ENCODE assay signal across 8 mouse cellular contexts in the genomic region with DNA sequence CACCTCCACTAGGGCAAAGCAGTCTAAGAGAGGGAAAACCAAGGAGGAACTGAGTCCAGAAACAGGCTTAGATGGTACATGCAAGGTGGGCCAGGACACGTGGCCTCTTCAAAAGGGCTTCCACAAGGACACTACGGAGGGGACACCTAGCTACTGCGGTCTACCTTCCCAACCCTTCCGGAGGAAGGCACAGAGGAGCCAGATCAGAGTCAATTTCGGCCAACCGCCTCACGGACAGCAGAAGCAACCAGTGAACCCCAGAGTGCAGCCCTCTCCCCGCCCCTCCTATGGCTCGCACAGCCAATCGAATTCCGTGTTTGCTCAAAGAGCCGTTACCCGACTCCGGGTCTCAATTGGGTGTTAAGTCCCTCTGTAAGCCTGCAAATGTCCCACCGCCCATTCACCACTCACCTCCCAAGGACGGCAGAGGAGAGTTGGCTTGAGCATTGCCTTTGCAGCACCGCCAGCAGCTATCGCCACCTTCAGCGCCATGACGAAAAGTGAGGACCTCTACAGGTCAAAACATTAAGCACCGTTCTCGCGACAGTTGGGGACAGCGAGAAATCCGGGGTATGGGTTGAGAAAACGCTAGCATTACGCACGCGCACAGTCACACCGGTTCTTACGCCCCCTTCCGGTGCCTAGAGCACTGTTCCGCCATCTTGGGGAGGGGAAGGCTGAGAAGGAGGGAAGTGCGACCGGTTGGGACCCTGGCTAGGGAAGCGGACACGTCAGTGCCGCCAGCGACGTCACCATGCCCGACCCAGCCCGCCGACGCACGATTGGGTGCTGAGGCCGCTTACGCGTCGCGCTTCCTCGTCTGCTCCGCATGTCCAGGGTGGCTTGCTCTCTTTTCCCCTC. TPM values are rescaled to one million over a fixed set of nuclear protein-coding genes. Genes with fewer than 3 reads are reported as not detected.
DNase-seq lines count a peak whose midpoint lies in the region; ATAC-seq and TF ChIP-seq lines count a peak whose summit lies in the region.

Gene Idh3g (minus strand): TSS at position 534 of the 861 bp plus-strand sequence.
Gene Ssr4 (plus strand): TSS at position 665 of the 861 bp plus-strand sequence.

- 0 out of 2 replicates have a peak, but pooled peaks cover 3% of the 10 kb centered on the region for H3K9me3 ChIP-seq in forebrain, embryonic 10.5 days
- no peaks in the 10 kb centered on the region for H3K9me3 ChIP-seq in heart, embryonic 15.5 days (replicated peaks)
- H3K9me3 ChIP-seq in liver, embryonic 14.5 days (ENCODE audit: control insufficient read depth, low read length) = no peaks in the 10 kb centered on the region
- H3K9me3 ChIP-seq in neural tube, embryonic 11.5 days (ENCODE audit: control insufficient read depth, low read length) = no peaks in the 10 kb centered on the region
- no peaks in the 10 kb centered on the region for H3K9me3 ChIP-seq in stomach, postnatal 0 days (ENCODE audit: control insufficient read depth, low read length)

- H3K4me3 ChIP-seq in forebrain, embryonic 10.5 days = peak within 1 kb of the TSS; percentile 67
- peak within 1 kb of the TSS; percentile 74 for H3K4me3 ChIP-seq in heart, embryonic 15.5 days
- peak within 1 kb of the TSS; percentile 77 to 97 for H3K4me3 ChIP-seq in liver, embryonic 14.5 days (ENCODE audit: insufficient read depth in 1 of 2, low read depth in 2 of 2, low read length in 2 of 2)
- peak within 1 kb of the TSS; percentile 52 for H3K4me3 ChIP-seq in neural tube, embryonic 11.5 days (ENCODE audit: low read depth, low read length)
- peak within 1 kb of the TSS; percentile 56 for H3K4me3 ChIP-seq in stomach, postnatal 0 days (ENCODE audit: low read depth, low read length)

- H3K4me1 ChIP-seq in forebrain, embryonic 10.5 days = peaks cover 21% of the 10 kb centered on the region
- H3K4me1 ChIP-seq in heart, embryonic 15.5 days (replicated peaks) = peaks cover 13% of the 10 kb centered on the region
- H3K4me1 ChIP-seq in liver, embryonic 14.5 days (replicated peaks; ENCODE audit: control insufficient read depth in 2 of 2, insufficient read depth in 2 of 2, low read length in 1 of 2) = peaks cover 0 to 17% of the 10 kb centered on the region in 2 experiments; a peak in 3 of 4 replicates
- H3K4me1 ChIP-seq in neural tube, embryonic 11.5 days (ENCODE audit: control insufficient read depth, insufficient read depth, low read length) = peaks cover 9% of the 10 kb centered on the region; the same call in 1 of the 2 replicates
- H3K4me1 ChIP-seq in stomach, postnatal 0 days (replicated peaks; ENCODE audit: control insufficient read depth, insufficient read depth) = no peaks in the 10 kb centered on the region

- H3K36me3 ChIP-seq in forebrain, embryonic 10.5 days (replicated peaks) = peaks cover 44% of the 10 kb centered on the region
- peaks cover 17% of the 10 kb centered on the region for H3K36me3 ChIP-seq in heart, embryonic 15.5 days
- no peaks in the 10 kb centered on the region for H3K36me3 ChIP-seq in liver, embryonic 14.5 days (replicated peaks; ENCODE audit: control insufficient read depth, insufficient read depth, low read depth)
- H3K36me3 ChIP-seq in neural tube, embryonic 11.5 days (ENCODE audit: control insufficient read depth, insufficient read depth, low read length) = no peaks in the 10 kb centered on the region; the same call in 1 of the 2 replicates
- H3K36me3 ChIP-seq in stomach, postnatal 0 days (ENCODE audit: control insufficient read depth, insufficient read depth, low read length) = no peaks in the 10 kb centered on the region

- TF ChIP-seq EP300 in liver, embryonic 14.5 days (IDR thresholded peaks at IDR 0.05; ENCODE audit: low read depth) = peak; percentile 61; the same call in 1 of the 2 replicates
- TF ChIP-seq EP300 in stomach, postnatal 0 days (optimal IDR thresholded peaks at IDR 0.05) = peak; percentile 96

- peak within 1 kb of the TSS; percentile 78 for H3K9ac ChIP-seq in heart, embryonic 15.5 days
- peak within 1 kb of the TSS; percentile 85 for H3K9ac ChIP-seq in liver, embryonic 14.5 days (replicated peaks)
- H3K9ac ChIP-seq in neural tube, embryonic 11.5 days (ENCODE audit: low read length) = peak within 1 kb of the TSS; percentile 69
- peak within 1 kb of the TSS; percentile 77 for H3K9ac ChIP-seq in stomach, postnatal 0 days (ENCODE audit: low read length)

- 19% methylated on average over 52 of the region's 52 CpGs for WGBS in forebrain, embryonic 10.5 days
- 13% methylated on average over 49 of the region's 52 CpGs for WGBS in heart, embryonic 15.5 days
- WGBS in liver, embryonic 14.5 days (ENCODE audit: insufficient replicate concordance) = 7% methylated on average over 51 of the region's 52 CpGs
- 20% methylated on average over 52 of the region's 52 CpGs for WGBS in neural tube, embryonic 11.5 days
- 15% methylated on average over 51 of the region's 52 CpGs for WGBS in stomach, postnatal 0 days

- peak; percentile 73 for TF ChIP-seq CTCF in liver, embryonic 14.5 days (IDR thresholded peaks at IDR 0.05; ENCODE audit: low read depth)
- peak; percentile 67 for TF ChIP-seq CTCF in stomach, postnatal 0 days (IDR thresholded peaks at IDR 0.05; ENCODE audit: low read depth)

- peaks cover 35% of the 10 kb centered on the region; the same call in 1 of the 2 replicates for H3K27me3 ChIP-seq in forebrain, embryonic 10.5 days (ENCODE audit: poor library complexity, severe bottlenecking)
- no peaks in the 10 kb centered on the region for H3K27me3 ChIP-seq in heart, embryonic 15.5 days
- H3K27me3 ChIP-seq in liver, embryonic 14.5 days (ENCODE audit: control insufficient read depth, insufficient read depth, low read length) = no peaks in the 10 kb centered on the region
- no peaks in the 10 kb centered on the region for H3K27me3 ChIP-seq in neural tube, embryonic 11.5 days (ENCODE audit: control insufficient read depth, insufficient read depth, low read length)
- H3K27me3 ChIP-seq in stomach, postnatal 0 days (ENCODE audit: control insufficient read depth, insufficient read depth, low read length) = no peaks in the 10 kb centered on the region

- ATAC-seq in heart, embryonic 15.5 days (replicated peaks; ENCODE audit: insufficient number of reproducible peaks, insufficient read depth, low FRiP score, low read depth) = peak; percentile 93
- ATAC-seq in liver, embryonic 14.5 days (ENCODE audit: insufficient read depth) = peak; percentile 91
- peak; percentile 98 for ATAC-seq in neural tube, embryonic 11.5 days (ENCODE audit: insufficient read depth, low FRiP score, low TSS enrichment)
- peak; percentile 96 for ATAC-seq in stomach, postnatal 0 days (ENCODE audit: low FRiP score, low TSS enrichment)

- peak within 1 kb of the TSS; percentile 63 for H3K4me2 ChIP-seq in heart, embryonic 15.5 days
- H3K4me2 ChIP-seq in liver, embryonic 14.5 days (ENCODE audit: low read depth) = peak within 1 kb of the TSS; percentile 79
- H3K4me2 ChIP-seq in neural tube, embryonic 11.5 days (ENCODE audit: low read depth) = peak within 1 kb of the TSS; percentile 57
- peak within 1 kb of the TSS; percentile 59 for H3K4me2 ChIP-seq in stomach, postnatal 0 days (replicated peaks; ENCODE audit: low read depth)

- peak within 1 kb of the TSS; percentile 92 for H3K27ac ChIP-seq in forebrain, embryonic 10.5 days
- H3K27ac ChIP-seq in heart, embryonic 15.5 days = peak within 1 kb of the TSS; percentile 96
- H3K27ac ChIP-seq in liver, embryonic 14.5 days = peak within 1 kb of the TSS; percentile 88
- H3K27ac ChIP-seq in neural tube, embryonic 11.5 days (ENCODE audit: low read depth, low read length) = peak within 1 kb of the TSS; percentile 72
- H3K27ac ChIP-seq in stomach, postnatal 0 days (replicated peaks) = peak within 1 kb of the TSS; percentile 89

- DNase-seq in CD8-positive naive resting alpha-beta T cell, adult 2 months (ENCODE audit: low read depth in 2 of 2, low spot score in 2 of 2) = peak; percentile 88 to 94
- DNase-seq in c-Kit-positive CD71-negative TER-119-negative erythroid progenitor cells, embryonic 14.5 days (ENCODE audit: low read depth) = peak; percentile 91
- peak; percentile 91 for DNase-seq in forebrain, embryonic 10.5 days (ENCODE audit: extremely low spot score, low spot score)
- peak; percentile 95 for DNase-seq in kidney, postnatal 25 days
- peak; percentile 89 to 93 (median 89) for DNase-seq in liver, embryonic 14.5 days (ENCODE audit: low read depth in 3 of 3, low spot score in 3 of 3)
- DNase-seq in neural tube, embryonic 11.5 days (ENCODE audit: low spot score) = peak; percentile 94
- DNase-seq in stomach, postnatal 0 days (ENCODE audit: low spot score) = peak; percentile 92

RNA-seq across cellular contexts. Expression of gene Idh3g, which starts in this region (rescaled TPM):
- 173 and 177 TPM in 2 replicates for polyA plus RNA-seq in forebrain, embryonic 10.5 days (2016; fragmentation: Nextera tagmentation; extraction: Ambion mirVana)
- 410 and 432 TPM in 2 replicates for polyA plus RNA-seq in heart, embryonic 15.5 days (2015; fragmentation: Nextera tagmentation; extraction: Ambion mirVana)
- 143 TPM in 2 replicates for polyA plus RNA-seq in liver, embryonic 14.5 days (2012; rRNA removed)
- polyA plus RNA-seq in liver, embryonic 14.5 days (2014; fragmentation: Nextera tagmentation; extraction: Ambion mirVana) = 128 and 140 TPM in 2 replicates
- 197 and 198 TPM in 2 replicates for polyA plus RNA-seq in neural tube, embryonic 11.5 days (2014; fragmentation: Nextera tagmentation; extraction: Ambion mirVana)
- 130 and 133 TPM in 2 replicates for polyA plus RNA-seq in stomach, postnatal 0 days (2015; fragmentation: Nextera tagmentation; extraction: Ambion mirVana)

RNA-seq across cellular contexts. Expression of gene Ssr4, which starts in this region (rescaled TPM):
- polyA plus RNA-seq in forebrain, embryonic 10.5 days (2016; fragmentation: Nextera tagmentation; extraction: Ambion mirVana) = 119 and 124 TPM in 2 replicates
- 135 and 152 TPM in 2 replicates for polyA plus RNA-seq in heart, embryonic 15.5 days (2015; fragmentation: Nextera tagmentation; extraction: Ambion mirVana)
- polyA plus RNA-seq in liver, embryonic 14.5 days (2012; rRNA removed) = 117 and 139 TPM in 2 replicates
- 200 and 203 TPM in 2 replicates for polyA plus RNA-seq in liver, embryonic 14.5 days (2014; fragmentation: Nextera tagmentation; extraction: Ambion mirVana)
- 134 and 136 TPM in 2 replicates for polyA plus RNA-seq in neural tube, embryonic 11.5 days (2014; fragmentation: Nextera tagmentation; extraction: Ambion mirVana)
- polyA plus RNA-seq in stomach, postnatal 0 days (2015; fragmentation: Nextera tagmentation; extraction: Ambion mirVana) = 372 and 400 TPM in 2 replicates

Comparison
In these comparisons a context has a peak if more than half of its experiments do, and no peak if none do; other contexts are left out.
1. Peak in every context shown above with its lines: DNase-seq, ATAC-seq, H3K4me3 ChIP-seq and H3K27ac ChIP-seq.